Mouse (Mus musculus): ENCODE measurements around the gene Ptprcap.

Gene Ptprcap

GRCm38 (mm10) chr19:4147782-4148490 lies 5.5 kb upstream of the Ptprcap start:
- no peak for DNase-seq (ENCODE audit: low read depth)

- peak; percentile 99 for DNase-seq (ENCODE audit: low read depth)
Observed at GRCm38 (mm10) chr19:4148491-4148806, 5.0 kb upstream of the Ptprcap start, which contains the start of gene Coro1b. Gene Coro1b, plus strand, starts transcription at chr19:4148619.

GRCm38 (mm10) chr19:4148819-4149218 lies 4.6 kb upstream of the Ptprcap start:
- DNase-seq (ENCODE audit: low read depth), result peak; percentile 46

GRCm38 (mm10) chr19:4149283-4149682 lies 4.1 kb upstream of the Ptprcap start:
- no peak for DNase-seq (ENCODE audit: low read depth)

GRCm38 (mm10) chr19:4149764-4150461 lies 3.5 kb upstream of the Ptprcap start:
- no peak for DNase-seq (ENCODE audit: low read depth)

- no peak for DNase-seq (ENCODE audit: low read depth)
Observed at GRCm38 (mm10) chr19:4150567-4151487, 2.6 kb upstream of the Ptprcap start.

GRCm38 (mm10) chr19:4151488-4151860 lies 1.9 kb upstream of the Ptprcap start:
- DNase-seq (ENCODE audit: low read depth), result no peak

GRCm38 (mm10) chr19:4151898-4152297 lies 1.5 kb upstream of the Ptprcap start:
- no peak for DNase-seq (ENCODE audit: low read depth)

GRCm38 (mm10) chr19:4152445-4153231 lies 766 bp upstream of the Ptprcap start:
- no peak for DNase-seq (ENCODE audit: low read depth)

GRCm38 (mm10) chr19:4154437-4155222 lies 1.2 kb downstream of the Ptprcap start:
- DNase-seq (ENCODE audit: low read depth), result no peak

GRCm38 (mm10) chr19:4155223-4156072 lies 2.0 kb downstream of the Ptprcap start:
- DNase-seq (ENCODE audit: low read depth), result no peak

- DNase-seq (ENCODE audit: low read depth), result no peak
Observed at GRCm38 (mm10) chr19:4156073-4156579, 2.7 kb downstream of the Ptprcap start.

GRCm38 (mm10) chr19:4156771-4157170 lies 3.4 kb downstream of the Ptprcap start:
- DNase-seq (ENCODE audit: low read depth), result no peak

GRCm38 (mm10) chr19:4159049-4159448 lies 5.6 kb downstream of the Ptprcap start:
- DNase-seq (ENCODE audit: low read depth), result no peak

GRCm38 (mm10) chr19:4162646-4163542 lies 9.5 kb downstream of the Ptprcap start, which contains the start of gene Rps6kb2:
Gene Rps6kb2, minus strand, starts transcription at chr19:4163354.
- DNase-seq (ENCODE audit: low read depth), result peak; percentile 99

GRCm38 (mm10) chr19:4163543-4163887 lies 10.1 kb downstream of the Ptprcap start:
- no peak for DNase-seq (ENCODE audit: low read depth)

GRCm38 (mm10) chr19:4164100-4164499 lies 10.7 kb downstream of the Ptprcap start:
- no peak for DNase-seq (ENCODE audit: low read depth)

GRCm38 (mm10) chr19:4164721-4165120 lies 11.3 kb downstream of the Ptprcap start:
- DNase-seq (ENCODE audit: low read depth), result no peak
